Mouse (Mus musculus): ENCODE measurements at regions not wholly inside any gene's neighbourhood (a gene's known extent, or its start where the extent isn't known, plus 50 kb on each side); places are given as distances from the start of the nearest gene placed in this dataset.

GRCm38 (mm10) chr6:37728621-37729020, 142.0 kb upstream of the Trim24 start:
- TF ChIP-seq POLR2A (IDR thresholded peaks at IDR 0.05; ENCODE audit: insufficient read depth, low read length) (no peak), CTCF (IDR thresholded peaks at IDR 0.05; ENCODE audit: low read depth, low read length) (no peak), EP300 (IDR thresholded peaks at IDR 0.05; ENCODE audit: insufficient read depth, low read depth, low read length) (no peak)
